ENCODE assay signal across 19 mouse cellular contexts in the genomic region with DNA sequence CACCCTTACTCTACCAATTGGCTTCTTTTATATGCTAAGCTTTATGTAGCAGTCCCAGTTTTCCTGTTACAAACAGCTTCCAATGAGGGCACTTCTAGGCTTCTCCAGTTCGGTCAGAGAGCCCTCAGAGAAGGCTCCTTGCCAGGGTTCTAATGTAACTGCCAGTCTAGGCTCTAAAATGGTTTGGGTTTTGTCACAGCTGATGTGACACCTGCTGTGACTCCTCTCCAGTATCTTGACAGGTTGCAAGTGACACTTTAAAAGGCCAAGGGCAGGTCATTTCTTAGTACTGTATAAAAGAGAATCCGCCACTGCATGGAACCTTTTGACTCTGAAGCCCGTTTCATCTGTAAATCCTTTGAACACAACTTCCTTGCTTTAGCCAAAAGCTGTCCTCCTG.
"Had no signal": no experiment of that assay in that cellular context is flagged by ENCODE, and none has a peak within 500 bp of the region (broad histone marks: within the 10 kb centered on the region; RNA-seq: fewer than 3 reads in every experiment).

No protein-coding gene starts in this region.

- ATAC-seq: liver, embryonic 12.5 days; midbrain, embryonic 13.5 days; midbrain, embryonic 16.5 days had no signal

- H3K4me1 ChIP-seq: limb, embryonic 10.5 days; liver, embryonic 12.5 days; liver, embryonic 15.5 days; midbrain, embryonic 10.5 days; midbrain, embryonic 13.5 days; stomach, embryonic 15.5 days had no signal

- H3K36me3 ChIP-seq: limb, embryonic 10.5 days; limb, embryonic 13.5 days; liver, embryonic 12.5 days; liver, embryonic 15.5 days; lung, embryonic 15.5 days; midbrain, embryonic 10.5 days; midbrain, embryonic 13.5 days; stomach, embryonic 15.5 days had no signal

- H3K27ac ChIP-seq: kidney, postnatal 0 days; layer of hippocampus, adult 2 months; limb, embryonic 10.5 days; limb, embryonic 13.5 days; liver, embryonic 12.5 days; liver, embryonic 15.5 days; lung, embryonic 15.5 days; midbrain, embryonic 10.5 days; midbrain, embryonic 13.5 days; stomach, embryonic 15.5 days had no signal

- H3K9me3 ChIP-seq: limb, embryonic 10.5 days; limb, embryonic 13.5 days; liver, embryonic 12.5 days; liver, embryonic 15.5 days; lung, embryonic 15.5 days; megakaryocyte, embryonic 14.5 days; midbrain, embryonic 10.5 days; midbrain, embryonic 13.5 days; stomach, embryonic 15.5 days had no signal

- H3K4me3 ChIP-seq: layer of hippocampus, adult 2 months; limb, embryonic 10.5 days; limb, embryonic 13.5 days; liver, embryonic 12.5 days; liver, embryonic 15.5 days; lung, embryonic 15.5 days; megakaryocyte, embryonic 14.5 days; midbrain, embryonic 10.5 days; midbrain, embryonic 13.5 days; stomach, embryonic 15.5 days had no signal

- H3K27me3 ChIP-seq: liver, embryonic 12.5 days; liver, embryonic 15.5 days; lung, embryonic 15.5 days; midbrain, embryonic 13.5 days; stomach, embryonic 15.5 days had no signal

- DNase-seq: kidney, postnatal 25 days; layer of hippocampus, adult 9-11 months; liver; lung, adult 18-20 months; lung, postnatal 10 days; lung, postnatal 36 days; thymus, postnatal 25 days had no signal

- H3K4me2 ChIP-seq: limb, embryonic 13.5 days; liver, embryonic 12.5 days; liver, embryonic 15.5 days; lung, embryonic 15.5 days; midbrain, embryonic 13.5 days; stomach, embryonic 15.5 days had no signal

- H3K9ac ChIP-seq: limb, embryonic 13.5 days; liver, embryonic 12.5 days; liver, embryonic 15.5 days; lung, embryonic 15.5 days; midbrain, embryonic 13.5 days; stomach, embryonic 15.5 days had no signal
